In genomic region chr5:93330851-93331250, GRCm38 (mm10) we compare ENCODE assay signal across 16 mouse cellular contexts.
"Had no signal": no experiment of that assay in that cellular context is flagged by ENCODE, and none has a peak within 500 bp of the region (broad histone marks: within the 10 kb centered on the region; RNA-seq: fewer than 3 reads in every experiment).

No protein-coding gene starts in this region.

- H3K4me2 ChIP-seq: neural tube, embryonic 13.5 days; neural tube, embryonic 15.5 days; stomach, embryonic 15.5 days had no signal

- DNase-seq: retina, postnatal 1 day; right cerebral cortex, adult 18-20 months; right cerebral cortex, postnatal 14 days; right cerebral cortex, postnatal 25 days; right cerebral cortex, postnatal 4 days; spleen, adult 18-20 months; thymus, adult 18-20 months; thymus, adult 2 months; thymus, postnatal 14 days; thymus, postnatal 25 days; thymus, postnatal 36 days; thymus, postnatal 4 days had no signal

- H3K9me3 ChIP-seq: neural tube, embryonic 13.5 days; neural tube, embryonic 15.5 days; stomach, embryonic 15.5 days had no signal

- H3K36me3 ChIP-seq: neural tube, embryonic 13.5 days; neural tube, embryonic 15.5 days; stomach, embryonic 15.5 days had no signal

- H3K4me3 ChIP-seq: neural tube, embryonic 13.5 days; neural tube, embryonic 15.5 days; stomach, embryonic 15.5 days had no signal

- H3K9ac ChIP-seq: neural tube, embryonic 13.5 days; neural tube, embryonic 15.5 days; stomach, embryonic 15.5 days had no signal

- H3K4me1 ChIP-seq: neural tube, embryonic 13.5 days; neural tube, embryonic 15.5 days; stomach, embryonic 15.5 days had no signal

- H3K27me3 ChIP-seq: neural tube, embryonic 13.5 days; neural tube, embryonic 15.5 days; stomach, embryonic 15.5 days had no signal

- H3K27ac ChIP-seq: neural tube, embryonic 13.5 days; neural tube, embryonic 15.5 days; stomach, embryonic 15.5 days; stomach, postnatal 0 days had no signal
